Comparison of ENCODE assay signal across 7 mouse cellular contexts in genomic region chr2:125723408-125724085, GRCm38 (mm10). TPM values are rescaled to one million over a fixed set of nuclear protein-coding genes. Genes with fewer than 3 reads are reported as not detected.
DNase-seq lines count a peak whose midpoint lies in the region; ATAC-seq lines count a peak whose summit lies in the region.

No protein-coding gene starts in this region.

- 0 out of 2 replicates have a peak overlapping the region, but pooled peaks have one; percentile 18 for H3K27ac ChIP-seq in forebrain, embryonic 11.5 days (ENCODE audit: low read depth, low read length)
- H3K27ac ChIP-seq in macrophage = no peak overlapping the region

- DNase-seq in MN1 (ENCODE audit: low spot score) = peak; percentile 80
- peak; percentile 79 for DNase-seq in brain, adult 2 months (ENCODE audit: low read depth, low spot score)
- DNase-seq in forebrain, embryonic 11.5 days (ENCODE audit: low spot score) = peak; percentile 79
- peak; percentile 42 for DNase-seq in layer of hippocampus, adult 9-11 months
- peak; percentile 35 for DNase-seq in right cerebral cortex, postnatal 25 days

- no peaks in the 10 kb centered on the region for H3K9me3 ChIP-seq in forebrain, embryonic 11.5 days (ENCODE audit: control insufficient read depth, low read length)

- peak overlapping the region; percentile 46 for H3K4me3 ChIP-seq in forebrain, embryonic 11.5 days (ENCODE audit: low read depth, low read length)
- peak overlapping the region; percentile 28 for H3K4me3 ChIP-seq in macrophage (ENCODE audit: inconsistent target)

- under 1% methylated on average over 34 of the region's 34 CpGs for WGBS in forebrain, embryonic 11.5 days
- WGBS in macrophage (ENCODE audit: missing documents) = 2% methylated on average over 31 of the region's 34 CpGs

- peak; percentile 85 for ATAC-seq in forebrain, embryonic 11.5 days (replicated peaks; ENCODE audit: low FRiP score)
- ATAC-seq in hematopoietic stem cell, adult 5-6 weeks (replicated peaks in 1 of 2; ENCODE audit: insufficient read depth in 1 of 2, low FRiP score in 2 of 2, low TSS enrichment in 1 of 2, low read depth in 1 of 2, poor library complexity in 2 of 2, severe bottlenecking in 2 of 2) = peak; percentile 56 to 61; a peak in 3 of 4 replicates

- peak overlapping the region; percentile 99 for H3K4me2 ChIP-seq in forebrain, embryonic 11.5 days (ENCODE audit: low read depth, low read length, severe bottlenecking)

- H3K27me3 ChIP-seq in forebrain, embryonic 11.5 days (ENCODE audit: control insufficient read depth, insufficient read depth, low read length) = peaks cover 24% of the 10 kb centered on the region

- H3K4me1 ChIP-seq in forebrain, embryonic 11.5 days (replicated peaks; ENCODE audit: control insufficient read depth, insufficient read depth, low read length) = peaks cover 5% of the 10 kb centered on the region; the same call in 1 of the 2 replicates

- no peaks in the 10 kb centered on the region for H3K79me2 ChIP-seq in macrophage (ENCODE audit: inconsistent target)

- H3K36me3 ChIP-seq in forebrain, embryonic 11.5 days (ENCODE audit: control insufficient read depth, insufficient read depth, low read length) = no peaks in the 10 kb centered on the region
- H3K36me3 ChIP-seq in macrophage (ENCODE audit: inconsistent target) = no peaks in the 10 kb centered on the region

- H3K9ac ChIP-seq in forebrain, embryonic 11.5 days (ENCODE audit: low read length) = peak overlapping the region; percentile 66

RNA-seq across cellular contexts. Expression of gene Shc4, which starts 0.4 kb away (rescaled TPM):
- 1.3 TPM in 2 replicates for polyA plus RNA-seq in forebrain, embryonic 11.5 days (2014; fragmentation: Nextera tagmentation; extraction: Ambion mirVana)
- 1.5 and 3.0 TPM in 2 replicates for total RNA-seq in hematopoietic stem cell, adult 5-6 weeks (2017)
- total RNA-seq in macrophage (2018; cell fraction: chromatin; rRNA removed) = 1 to 10 TPM in 2 of 26 experiments, under 1 TPM in 16, not detected in 8; 0.16 to 1.1 (median 0.58) TPM
- 1 to 10 TPM in 7 of 26 experiments, under 1 TPM in 19; 0.33 to 1.4 (median 0.76) TPM for total RNA-seq in macrophage (2018; cell fraction: cytosol; rRNA removed)
- 1 to 10 TPM in 5 of 26 experiments, under 1 TPM in 18, not detected in 3; 0.14 to 2.3 (median 0.52) TPM for total RNA-seq in macrophage (2018; cell fraction: nucleus; rRNA removed)
- polyA plus RNA-seq in macrophage (2018) = 0.69 to 3.0 TPM (median 0.99 TPM) in 3 replicates

RNA-seq across cellular contexts. Expression of gene Eid1, which starts 50.7 kb away (rescaled TPM):
- polyA plus RNA-seq in forebrain, embryonic 11.5 days (2014; fragmentation: Nextera tagmentation; extraction: Ambion mirVana) = 252 TPM in 2 replicates
- 228 and 229 TPM in 2 replicates for total RNA-seq in hematopoietic stem cell, adult 5-6 weeks (2017)
- 10 to 100 TPM in 9 of 26 experiments, 1 to 10 TPM in 14, under 1 TPM in 3; 0.56 to 45.4 (median 5.2) TPM for total RNA-seq in macrophage (2018; cell fraction: chromatin; rRNA removed)
- total RNA-seq in macrophage (2018; cell fraction: cytosol; rRNA removed) = 10 to 100 TPM; 49.5 to 96.8 (median 79.6) TPM
- total RNA-seq in macrophage (2018; cell fraction: nucleus; rRNA removed) = 10 to 100 TPM; 10.0 to 84.7 (median 26.7) TPM
- 98.4 to 218 TPM (median 159 TPM) in 3 replicates for polyA plus RNA-seq in macrophage (2018)

RNA-seq across cellular contexts. Expression of gene Secisbp2l, which starts 59.1 kb away (rescaled TPM):
- 28.6 and 29.4 TPM in 2 replicates for polyA plus RNA-seq in forebrain, embryonic 11.5 days (2014; fragmentation: Nextera tagmentation; extraction: Ambion mirVana)
- 24.8 and 25.1 TPM in 2 replicates for total RNA-seq in hematopoietic stem cell, adult 5-6 weeks (2017)
- 100 to 1,000 TPM in 19 of 26 experiments, 10 to 100 TPM in 7; 70.8 to 196 (median 143) TPM for total RNA-seq in macrophage (2018; cell fraction: chromatin; rRNA removed)
- total RNA-seq in macrophage (2018; cell fraction: cytosol; rRNA removed) = 10 to 100 TPM; 44.7 to 79.9 (median 68.8) TPM
- 100 to 1,000 TPM in 15 of 26 experiments, 10 to 100 TPM in 11; 59.9 to 202 (median 115) TPM for total RNA-seq in macrophage (2018; cell fraction: nucleus; rRNA removed)
- 45.6 to 47.2 TPM (median 45.7 TPM) in 3 replicates for polyA plus RNA-seq in macrophage (2018)
